Mouse (Mus musculus) natural killer cell, adult 2 months (primary cell): ENCODE measurements around the gene Nr6a1.

Experiments used
- DNase-seq, 2 experiments: peaks; one replicate each; pipeline ENCODE4 v3.0.0; 2022; ENCODE audit warnings: low spot score in 2 of 2

The Nr6a1 gene

GRCm38 (mm10) chr2:38675366-38675969 lies 252.0 kb downstream of the Nr6a1 start:
- no peak for DNase-seq
